Mouse (Mus musculus): ENCODE data around the gene Urb2.

- TF ChIP-seq CTCF (IDR thresholded peaks at IDR 0.05; ENCODE audit: extremely low read depth, insufficient read depth, low read length) (no peak), POLR2A (IDR thresholded peaks at IDR 0.05; ENCODE audit: extremely low read depth, insufficient read depth, low read length) (no peak)
Measured at GRCm38 (mm10) chr8:124011989-124012586, 9.2 kb upstream of the Urb2 start.
